13 mouse cellular contexts compared by ENCODE assay signal in genomic region chr14:120138546-120138945, GRCm38 (mm10).
DNase-seq lines count a peak whose midpoint lies in the region; ATAC-seq and TF ChIP-seq lines count a peak whose summit lies in the region.
"Had no signal": no experiment of that assay in that cellular context is flagged by ENCODE, and none has a peak within 500 bp of the region (broad histone marks: within the 10 kb centered on the region; RNA-seq: fewer than 3 reads in every experiment).

No protein-coding gene starts in this region.

- 65% methylated on average over 5 of the region's 5 CpGs for WGBS in hindbrain, embryonic 15.5 days
- WGBS in hindbrain, embryonic 13.5 days = 70% methylated on average over 5 of the region's 5 CpGs
- WGBS in limb, embryonic 14.5 days = 66% methylated on average over 5 of the region's 5 CpGs
- 83% methylated on average over 5 of the region's 5 CpGs for WGBS in limb, embryonic 10.5 days
- 78% methylated on average over 5 of the region's 5 CpGs for WGBS in embryonic facial prominence, embryonic 10.5 days

- H3K9ac ChIP-seq in hindbrain, embryonic 15.5 days = no peak overlapping the region
- no peak overlapping the region for H3K9ac ChIP-seq in hindbrain, embryonic 13.5 days
- H3K9ac ChIP-seq in limb, embryonic 14.5 days (ENCODE audit: low read depth, low read length, severe bottlenecking) = no peak overlapping the region
- H3K9ac ChIP-seq: heart, embryonic 15.5 days; liver, embryonic 14.5 days; midbrain, embryonic 13.5 days; neural tube, embryonic 13.5 days; stomach, embryonic 15.5 days had no signal

- no peak for DNase-seq in limb, embryonic 14.5 days (ENCODE audit: low spot score)
- no peak for DNase-seq in limb, embryonic 10.5 days (ENCODE audit: low spot score)
- peak; percentile 2 for DNase-seq in embryonic facial prominence, embryonic 10.5 days (ENCODE audit: low spot score)
- no peak for DNase-seq in kidney, postnatal 14 days
- DNase-seq in urinary bladder, adult 2 months (ENCODE audit: low spot score) = no peak

- no peak for ATAC-seq in hindbrain, embryonic 15.5 days (ENCODE audit: low FRiP score, low read depth)
- no peak for ATAC-seq in hindbrain, embryonic 13.5 days (ENCODE audit: low FRiP score)
- ATAC-seq in limb, embryonic 14.5 days (ENCODE audit: low FRiP score, low read depth) = no peak

- H3K4me2 ChIP-seq in hindbrain, embryonic 15.5 days = peak overlapping the region; percentile 43; the same call in 1 of the 2 replicates
- H3K4me2 ChIP-seq in hindbrain, embryonic 13.5 days = no peak overlapping the region
- peak overlapping the region; percentile 34 for H3K4me2 ChIP-seq in limb, embryonic 14.5 days (replicated peaks; ENCODE audit: low read depth, low read length, severe bottlenecking)

- H3K27ac ChIP-seq in hindbrain, embryonic 15.5 days (replicated peaks) = no peak overlapping the region
- H3K27ac ChIP-seq in hindbrain, embryonic 13.5 days = no peak overlapping the region
- H3K27ac ChIP-seq in limb, embryonic 14.5 days (replicated peaks; ENCODE audit: low read depth, low read length) = 0 out of 2 replicates have a peak overlapping the region, but pooled peaks have one; percentile 44
- no peak overlapping the region for H3K27ac ChIP-seq in limb, embryonic 10.5 days
- H3K27ac ChIP-seq in embryonic facial prominence, embryonic 10.5 days (replicated peaks) = 0 out of 2 replicates have a peak overlapping the region, but pooled peaks have one; percentile 84
- H3K27ac ChIP-seq: liver, embryonic 14.5 days; macrophage; midbrain, embryonic 13.5 days; neural tube, embryonic 13.5 days; stomach, embryonic 15.5 days had no signal

- H3K27me3 ChIP-seq in hindbrain, embryonic 15.5 days = no peaks in the 10 kb centered on the region
- H3K27me3 ChIP-seq in hindbrain, embryonic 13.5 days = 0 out of 2 replicates have a peak, but pooled peaks cover 5% of the 10 kb centered on the region
- no peaks in the 10 kb centered on the region for H3K27me3 ChIP-seq in limb, embryonic 14.5 days (ENCODE audit: control insufficient read depth, insufficient read depth, low read length)
- H3K27me3 ChIP-seq in limb, embryonic 10.5 days (ENCODE audit: low read depth, poor library complexity, severe bottlenecking) = no peaks in the 10 kb centered on the region
- H3K27me3 ChIP-seq in embryonic facial prominence, embryonic 10.5 days (replicated peaks; ENCODE audit: low read depth, poor library complexity, severe bottlenecking) = no peaks in the 10 kb centered on the region
- H3K27me3 ChIP-seq: heart, embryonic 15.5 days; neural tube, embryonic 13.5 days; stomach, embryonic 15.5 days had no signal

- H3K36me3 ChIP-seq in hindbrain, embryonic 15.5 days = no peaks in the 10 kb centered on the region
- no peaks in the 10 kb centered on the region for H3K36me3 ChIP-seq in hindbrain, embryonic 13.5 days
- H3K36me3 ChIP-seq in limb, embryonic 14.5 days (ENCODE audit: control insufficient read depth, insufficient read depth, low read length) = no peaks in the 10 kb centered on the region
- no peaks in the 10 kb centered on the region for H3K36me3 ChIP-seq in limb, embryonic 10.5 days
- no peaks in the 10 kb centered on the region for H3K36me3 ChIP-seq in embryonic facial prominence, embryonic 10.5 days (replicated peaks)
- H3K36me3 ChIP-seq: heart, embryonic 15.5 days; midbrain, embryonic 13.5 days; neural tube, embryonic 13.5 days; stomach, embryonic 15.5 days had no signal

- no peaks in the 10 kb centered on the region for H3K9me3 ChIP-seq in hindbrain, embryonic 15.5 days
- H3K9me3 ChIP-seq in hindbrain, embryonic 13.5 days = no peaks in the 10 kb centered on the region
- no peaks in the 10 kb centered on the region for H3K9me3 ChIP-seq in limb, embryonic 14.5 days (ENCODE audit: control insufficient read depth, low read length)
- H3K9me3 ChIP-seq in limb, embryonic 10.5 days (replicated peaks) = no peaks in the 10 kb centered on the region
- H3K9me3 ChIP-seq in embryonic facial prominence, embryonic 10.5 days = no peaks in the 10 kb centered on the region
- H3K9me3 ChIP-seq: heart, embryonic 15.5 days; midbrain, embryonic 13.5 days; neural tube, embryonic 13.5 days; stomach, embryonic 15.5 days had no signal

- peaks cover 14% of the 10 kb centered on the region for H3K4me1 ChIP-seq in hindbrain, embryonic 15.5 days (replicated peaks)
- peaks cover 24% of the 10 kb centered on the region for H3K4me1 ChIP-seq in hindbrain, embryonic 13.5 days (replicated peaks)
- H3K4me1 ChIP-seq in limb, embryonic 14.5 days (ENCODE audit: control insufficient read depth, insufficient read depth, low read length) = peaks cover 8% of the 10 kb centered on the region; the same call in 1 of the 2 replicates
- H3K4me1 ChIP-seq in limb, embryonic 10.5 days = peaks cover 12% of the 10 kb centered on the region
- H3K4me1 ChIP-seq in embryonic facial prominence, embryonic 10.5 days = peaks cover 18% of the 10 kb centered on the region
- H3K4me1 ChIP-seq: stomach, embryonic 15.5 days had no signal

- no peak overlapping the region for H3K4me3 ChIP-seq in hindbrain, embryonic 15.5 days
- no peak overlapping the region for H3K4me3 ChIP-seq in hindbrain, embryonic 13.5 days
- H3K4me3 ChIP-seq in limb, embryonic 14.5 days (replicated peaks; ENCODE audit: low read length) = no peak overlapping the region
- H3K4me3 ChIP-seq in limb, embryonic 10.5 days = no peak overlapping the region
- H3K4me3 ChIP-seq in embryonic facial prominence, embryonic 10.5 days = no peak overlapping the region

- no peak for TF ChIP-seq POLR2A in limb, embryonic 14.5 days (IDR thresholded peaks at IDR 0.05; ENCODE audit: borderline replicate concordance, extremely low read depth, insufficient read depth, insufficient read length)

Comparison
In these comparisons a context has a peak if more than half of its experiments do, and no peak if none do; other contexts are left out.
1. H3K27ac ChIP-seq: peak in limb, embryonic 14.5 days (single experiment) and embryonic facial prominence, embryonic 10.5 days (single experiment); none in hindbrain, embryonic 15.5 days (single experiment), hindbrain, embryonic 13.5 days (single experiment) and limb, embryonic 10.5 days (single experiment).